Mouse (Mus musculus): ENCODE results near the gene Akap2. TPM values are rescaled to one million over a fixed set of nuclear protein-coding genes. Genes with fewer than 3 reads are reported as not detected.

The Akap2 gene
- total and polyA plus RNA-seq, 3 experiments: 1.7 to 7.2 TPM; not detected in 1

DNA sequence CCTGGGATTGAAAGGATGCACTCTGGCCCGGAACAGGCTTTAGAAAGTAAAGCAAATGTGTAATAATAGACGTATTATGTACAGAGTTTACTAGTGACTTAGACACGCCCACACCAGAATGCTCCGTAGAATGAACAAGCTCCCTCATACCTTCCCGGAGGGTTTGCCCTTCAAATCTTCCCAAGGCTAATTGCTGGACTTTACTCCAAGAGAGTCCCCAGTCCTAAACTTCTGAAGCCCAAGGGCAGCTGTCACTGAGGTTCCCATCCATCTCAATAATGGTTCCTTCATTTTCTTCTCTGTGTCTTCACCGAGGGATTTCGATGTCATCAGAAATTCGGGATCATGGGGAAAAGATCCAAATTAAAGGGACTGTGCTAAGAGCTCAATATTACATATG lies 172.3 kb downstream of the Akap2 start:
- Histone ChIP-seq H3K9me3 (replicated peaks; ENCODE audit: insufficient read depth, low read length) (no peaks in the 10 kb centered on the region), H3K79me2 (ENCODE audit: control insufficient read depth, insufficient read depth, low read length, poor library complexity) (no peaks in the 10 kb centered on the region), H3K36me3 (ENCODE audit: control insufficient read depth in 1 of 2, insufficient read depth in 2 of 2, low read length in 2 of 2) (no peaks in the 10 kb centered on the region), H3K27ac (ENCODE audit: control insufficient read depth, low read depth, low read length) (no peak overlapping the region), H3K27me3 (ENCODE audit: control insufficient read depth in 1 of 2, insufficient read depth in 2 of 2, low read length in 2 of 2) (no peaks in the 10 kb centered on the region), H3K4me1 (ENCODE audit: control insufficient read depth in 1 of 2, insufficient read depth in 2 of 2, low read length in 2 of 2) (no peaks in the 10 kb centered on the region; a peak in 1 of 4 replicates), H3K4me3 (ENCODE audit: control insufficient read depth in 1 of 2, insufficient read depth in 1 of 2, low read depth in 2 of 2, low read length in 2 of 2) (no peak overlapping the region), H3K9ac (ENCODE audit: control insufficient read depth, low read depth, low read length, poor library complexity, severe bottlenecking) (no peak overlapping the region)
- DNase-seq (ENCODE audit: low read depth, low spot score): no peak
- no peak for TF ChIP-seq ZNF384 (IDR thresholded peaks at IDR 0.05; ENCODE audit: low read depth, low read length)

DNA sequence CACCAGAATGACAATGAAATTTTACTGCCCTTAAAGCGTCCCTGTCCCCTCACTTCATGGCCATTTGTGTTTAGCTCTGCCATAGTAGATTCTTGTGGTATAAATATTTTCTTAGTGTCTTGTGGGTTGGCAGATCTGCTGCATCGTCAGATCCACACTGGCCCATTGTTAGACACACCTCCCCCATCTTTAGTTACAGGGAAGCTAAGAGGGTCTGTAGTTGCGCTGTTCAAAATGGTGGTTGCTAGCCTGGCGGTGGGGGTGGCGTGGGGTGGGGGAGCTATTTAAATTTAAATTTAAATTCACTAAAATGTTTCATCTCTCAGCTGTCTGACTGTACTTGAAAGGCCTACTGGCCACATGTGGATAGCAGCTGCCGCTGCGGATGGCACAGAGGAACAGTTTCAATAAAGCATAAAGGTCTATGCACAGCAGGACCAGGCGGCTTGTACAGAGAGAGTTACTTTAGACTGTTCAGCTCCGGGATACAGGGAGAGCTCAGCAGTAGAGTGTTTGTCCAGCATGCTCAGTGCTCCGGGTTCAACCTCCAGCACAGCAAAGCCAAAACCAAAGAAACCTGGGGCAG lies 174.6 kb downstream of the Akap2 start:
- H3K27me3 ChIP-seq (ENCODE audit: control insufficient read depth in 1 of 2, insufficient read depth in 2 of 2, low read length in 2 of 2): no peaks in the 10 kb centered on the region; a peak in 1 of 4 replicates
- H3K79me2 ChIP-seq (ENCODE audit: control insufficient read depth, insufficient read depth, low read length, poor library complexity): no peaks in the 10 kb centered on the region
- TF ChIP-seq USF1 (IDR thresholded peaks at IDR 0.05; ENCODE audit: low read depth, low read length): no peak
- no peak for TF ChIP-seq POLR2AphosphoS5 (IDR thresholded peaks at IDR 0.05; ENCODE audit: borderline replicate concordance, low read depth, low read length)
- no peak for TF ChIP-seq MAZ (IDR thresholded peaks at IDR 0.05; ENCODE audit: low read depth, low read length)
- no peak for TF ChIP-seq ZMIZ1 (IDR thresholded peaks at IDR 0.05; ENCODE audit: low read depth, low read length)
- TF ChIP-seq POLR2A (IDR thresholded peaks at IDR 0.05; ENCODE audit: control insufficient read depth in 1 of 2, insufficient read depth in 1 of 2, low read depth in 1 of 2, low read length in 2 of 2, poor library complexity in 1 of 2): no peak
- no peak for TF ChIP-seq TBP (IDR thresholded peaks at IDR 0.05; ENCODE audit: low read depth, low read length)
- no peak for TF ChIP-seq USF2 (IDR thresholded peaks at IDR 0.05; ENCODE audit: borderline replicate concordance in 1 of 2, insufficient read depth in 1 of 2, low read depth in 1 of 2, low read length in 2 of 2)
- TF ChIP-seq HCFC1 (IDR thresholded peaks at IDR 0.05; ENCODE audit: low read depth, low read length): no peak
- no peak for TF ChIP-seq SMC3 (IDR thresholded peaks at IDR 0.05; ENCODE audit: low read depth, low read length)
- TF ChIP-seq ZNF384 (IDR thresholded peaks at IDR 0.05; ENCODE audit: low read depth, low read length): no peak
- TF ChIP-seq MXI1 (IDR thresholded peaks at IDR 0.05; ENCODE audit: low read depth, low read length): no peak
- no peak for TF ChIP-seq JUND (IDR thresholded peaks at IDR 0.05; ENCODE audit: low read depth, low read length)
- TF ChIP-seq ZC3H11A (IDR thresholded peaks at IDR 0.05; ENCODE audit: low read depth, low read length): no peak
- TF ChIP-seq UBTF (IDR thresholded peaks at IDR 0.05; ENCODE audit: borderline replicate concordance, insufficient read depth, low read depth, low read length): no peak
- TF ChIP-seq CHD1 (IDR thresholded peaks at IDR 0.05; ENCODE audit: low read depth, low read length): no peak
- TF ChIP-seq CHD2 (IDR thresholded peaks at IDR 0.05; ENCODE audit: low read length): no peak
- no peak for TF ChIP-seq MAFK (IDR thresholded peaks at IDR 0.05; ENCODE audit: borderline replicate concordance, low read depth, low read length)
- TF ChIP-seq MEF2A (IDR thresholded peaks at IDR 0.05; ENCODE audit: extremely low read depth, insufficient replicate concordance, low read depth, low read length, poor library complexity, severe bottlenecking): no peak
- no peak for TF ChIP-seq GABPA (IDR thresholded peaks at IDR 0.05; ENCODE audit: low read depth, low read length)
- H3K27ac ChIP-seq (ENCODE audit: control insufficient read depth, low read depth, low read length): no peak overlapping the region
- no peak overlapping the region for H3K4me3 ChIP-seq (ENCODE audit: control insufficient read depth in 1 of 2, insufficient read depth in 1 of 2, low read depth in 2 of 2, low read length in 2 of 2)
- no peak overlapping the region for H3K9ac ChIP-seq (ENCODE audit: control insufficient read depth, low read depth, low read length, poor library complexity, severe bottlenecking)
- DNase-seq (ENCODE audit: low read depth, low spot score): no peak
- H3K9me3 ChIP-seq (replicated peaks; ENCODE audit: insufficient read depth, low read length): no peaks in the 10 kb centered on the region
- no peaks in the 10 kb centered on the region for H3K4me1 ChIP-seq (ENCODE audit: control insufficient read depth in 1 of 2, insufficient read depth in 2 of 2, low read length in 2 of 2)
- no peaks in the 10 kb centered on the region for H3K36me3 ChIP-seq (ENCODE audit: control insufficient read depth in 1 of 2, insufficient read depth in 2 of 2, low read length in 2 of 2)
